Mouse (Mus musculus): ENCODE data around the gene Cpne7.

DNA sequence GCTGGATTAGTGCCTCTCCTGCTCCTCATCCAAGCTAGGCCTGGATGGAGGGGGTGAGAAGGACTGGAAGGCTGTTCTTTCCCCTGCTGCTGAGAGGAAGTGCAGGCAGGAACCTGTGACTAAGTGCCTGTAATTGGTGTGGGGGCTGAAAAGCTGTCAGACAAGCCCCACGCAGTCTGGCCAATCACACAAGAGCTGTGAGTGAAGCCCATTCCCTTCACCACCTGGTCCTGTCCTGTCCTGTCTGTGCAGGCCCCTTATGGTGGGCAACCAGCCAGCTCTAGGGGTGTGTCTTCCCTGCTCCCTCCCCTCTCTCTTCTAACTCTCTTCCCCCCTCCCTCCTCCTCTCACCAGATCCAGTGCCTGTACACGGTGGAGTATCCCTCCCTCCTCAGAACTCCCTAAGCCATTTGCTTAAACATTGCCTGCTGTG, 20.5 kb downstream of the Cpne7 start:
- TF ChIP-seq POLR2A (IDR thresholded peaks at IDR 0.05; ENCODE audit: extremely low read depth, insufficient read depth, low read length) (no peak), CTCF (IDR thresholded peaks at IDR 0.05; ENCODE audit: low read depth, low read length) (no peak)

Measured in liver, adult 2 months (tissue).